Mouse (Mus musculus) embryo, embryonic 11.5 days (tissue): Measurements from ENCODE around the gene Laptm4a.

Experiments used
- DNase-seq: peaks from one replicate; pipeline ENCODE4 v3.0.0-alpha.2; 2012; ENCODE audit warnings: low read depth, low spot score

Laptm4a gene

DNA sequence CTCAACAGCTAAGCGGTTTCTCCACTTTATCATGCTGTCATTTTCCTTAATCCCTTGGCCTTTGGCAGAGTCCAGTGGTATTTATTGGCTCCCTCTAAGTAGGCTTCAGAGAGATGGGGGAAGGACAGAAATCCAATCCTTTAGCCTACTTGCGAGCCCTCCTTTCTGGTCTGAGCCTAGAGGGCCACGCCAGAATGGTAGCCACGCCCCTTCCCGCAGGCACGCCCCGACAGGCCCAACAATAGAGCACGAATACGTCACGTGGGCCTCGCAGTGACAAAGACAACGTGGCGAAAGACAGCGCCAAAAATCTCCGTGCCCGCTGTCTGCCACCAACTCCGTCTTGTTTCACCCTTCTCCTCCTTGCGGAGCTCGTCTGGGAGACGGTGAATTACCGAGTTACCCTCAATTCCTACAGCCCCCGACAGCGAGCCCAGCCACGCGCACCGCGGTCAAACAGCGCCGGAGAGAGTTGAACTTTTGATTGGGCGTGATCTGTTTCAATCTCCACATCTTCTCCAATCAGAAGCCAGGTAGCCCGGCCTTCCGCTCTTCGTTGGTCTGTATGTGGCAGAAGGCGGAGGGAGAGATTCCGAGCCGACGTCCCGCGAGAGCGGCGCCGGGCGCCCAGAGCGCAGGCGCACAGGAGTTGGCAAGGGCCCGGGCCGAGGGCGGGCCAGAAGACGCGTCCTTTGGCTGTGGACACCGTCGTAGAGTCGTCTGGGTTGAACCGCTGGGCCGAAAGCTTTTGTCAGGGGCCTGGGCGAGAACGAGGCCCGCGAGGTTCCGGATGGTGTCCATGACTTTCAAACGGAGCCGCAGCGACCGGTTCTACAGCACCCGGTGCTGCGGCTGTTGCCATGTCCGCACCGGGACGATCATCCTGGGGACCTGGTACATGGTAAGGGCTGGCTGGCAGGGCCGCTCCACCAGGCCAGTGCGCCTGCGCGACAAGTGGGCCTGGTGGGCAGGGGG is at the start of gene Laptm4a:
TSS of gene Laptm4a (plus strand) at position 271 of the 975 bp plus-strand sequence.
- peak; percentile 97 for DNase-seq

DNA sequence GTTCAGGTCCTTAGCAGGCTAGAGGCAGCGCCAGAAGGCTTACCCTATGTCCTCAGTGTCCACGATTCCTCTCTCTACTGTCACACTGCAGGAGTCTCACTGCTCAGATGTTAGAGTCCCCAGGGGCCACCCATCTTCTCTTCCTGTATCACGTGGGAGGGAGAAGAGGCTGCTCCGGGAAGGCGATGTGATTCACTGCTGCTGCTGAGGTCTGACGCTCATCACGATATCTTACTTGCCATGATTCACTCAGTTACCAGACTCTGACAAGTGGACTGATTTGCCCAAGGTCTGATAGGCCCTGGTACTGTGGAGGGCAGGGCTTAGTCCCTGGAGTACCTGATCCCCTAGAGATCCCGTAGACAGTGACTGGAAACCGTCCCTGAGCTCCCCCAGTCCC is 45.9 kb upstream of the Laptm4a start:
- DNase-seq: no peak

DNA sequence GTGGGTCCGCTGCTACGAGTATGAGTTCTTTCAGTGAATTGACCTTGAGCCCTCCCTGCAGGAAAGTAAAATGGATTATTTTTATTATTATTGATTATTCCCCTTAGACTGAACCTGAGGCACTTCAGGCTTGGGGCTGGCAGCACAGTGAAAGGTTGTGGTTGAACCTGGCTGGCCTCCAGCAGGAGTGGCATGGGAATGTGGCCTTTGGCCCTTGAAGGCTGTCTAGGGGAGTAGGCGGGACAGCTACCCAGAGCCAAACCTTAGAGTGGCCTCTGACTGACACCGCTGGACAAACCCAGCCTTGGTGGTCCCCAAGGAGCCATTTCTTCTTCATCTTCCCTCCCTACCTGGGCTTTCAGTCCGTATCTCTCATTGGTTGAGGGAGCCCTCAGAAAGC is 44.6 kb upstream of the Laptm4a start:
- no peak for DNase-seq

DNA sequence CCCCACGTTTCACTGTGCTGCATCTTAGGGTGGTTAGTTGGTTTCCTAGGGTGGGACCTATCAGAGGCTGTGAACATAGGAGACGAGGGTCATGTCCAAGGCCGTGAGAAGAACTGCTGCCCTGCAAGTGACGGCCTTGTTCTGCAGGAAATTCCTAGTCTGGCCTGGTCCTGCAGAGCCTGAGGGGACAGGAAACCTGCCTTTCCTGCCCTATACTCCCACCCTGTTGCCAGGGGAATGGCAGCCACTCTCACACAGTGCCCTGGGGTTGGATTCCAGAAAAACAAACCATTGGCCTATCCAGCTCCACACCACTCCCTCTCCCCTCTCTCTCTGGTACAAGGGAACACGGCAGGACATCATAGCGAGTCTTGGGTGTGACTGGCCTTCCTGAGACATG is 44.1 kb upstream of the Laptm4a start:
- no peak for DNase-seq

DNA sequence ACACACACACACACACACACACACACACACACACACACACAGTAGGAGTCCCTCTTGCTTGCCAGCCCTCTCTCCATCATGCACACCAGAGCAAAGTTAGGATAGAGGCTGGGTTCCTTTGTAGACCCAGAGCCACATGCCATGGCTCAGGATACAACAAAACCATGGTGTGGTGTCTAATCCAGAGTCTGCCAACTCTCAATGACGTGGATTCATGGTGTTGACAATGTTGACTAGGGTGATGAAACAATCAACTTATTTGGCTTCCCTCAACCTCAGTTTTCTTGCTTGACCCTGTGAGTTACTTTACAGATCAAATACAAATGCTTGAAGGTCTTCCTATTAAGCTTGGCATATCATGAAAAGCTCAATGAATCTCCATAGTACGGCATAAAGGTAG is 42.7 kb upstream of the Laptm4a start:
- DNase-seq: no peak

DNA sequence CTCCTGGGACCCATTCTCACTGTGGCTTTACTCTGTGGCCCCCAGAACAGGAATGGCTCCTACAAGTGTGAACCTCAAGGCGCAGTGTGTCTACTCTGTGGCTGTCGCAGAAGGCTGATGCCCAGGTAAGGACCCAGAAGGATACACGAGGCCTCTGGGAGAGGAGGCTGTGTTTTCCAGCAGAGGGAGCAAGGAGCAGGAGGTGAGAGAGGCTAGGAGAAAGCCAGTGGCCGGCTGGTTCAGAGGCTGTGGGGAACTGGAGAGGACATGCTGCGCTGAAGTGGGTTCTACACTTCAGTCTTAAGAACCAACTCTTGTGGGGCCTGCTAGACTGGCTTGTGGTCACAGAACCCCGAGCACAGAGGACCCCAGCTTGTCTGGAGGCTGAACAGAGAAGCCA is 42.1 kb upstream of the Laptm4a start:
- no peak for DNase-seq

DNA sequence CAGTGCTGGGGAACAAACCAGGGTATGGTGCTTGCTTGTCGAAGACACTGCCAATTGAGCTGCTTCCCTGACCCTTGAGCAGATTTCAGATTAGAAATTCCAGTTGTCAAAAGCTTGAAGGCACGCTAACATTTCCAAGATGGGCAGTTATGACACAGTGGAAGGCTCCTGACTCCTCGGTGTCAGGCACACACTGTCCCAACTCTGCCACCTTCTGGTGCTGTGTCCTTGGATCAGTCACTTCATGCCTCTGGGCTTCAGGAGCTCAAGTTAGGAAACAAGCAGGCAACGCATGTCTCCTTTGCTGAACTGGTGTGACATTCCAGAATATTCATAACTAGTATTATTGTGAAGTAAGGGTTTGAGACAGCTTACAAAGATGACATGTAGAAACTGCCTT is 39.7 kb upstream of the Laptm4a start:
- DNase-seq: no peak

DNA sequence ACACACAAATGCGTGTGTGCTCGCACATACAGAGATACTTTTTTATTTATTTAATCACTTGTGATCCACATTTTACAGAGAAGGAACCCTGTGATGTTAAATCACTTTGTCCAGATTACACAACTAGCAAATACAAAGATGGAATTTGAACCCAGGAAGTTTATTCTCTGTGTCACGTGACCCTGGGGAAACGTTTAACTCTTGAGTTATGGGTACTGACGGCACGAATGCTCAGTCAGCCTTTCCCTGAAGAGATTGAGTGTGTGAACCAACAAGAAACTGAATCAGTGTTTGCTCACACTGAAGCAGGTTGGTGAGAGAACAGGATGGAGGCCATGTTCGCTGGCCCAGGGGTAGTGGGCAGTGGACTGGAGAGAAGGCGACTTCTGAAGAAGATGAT is 39.1 kb upstream of the Laptm4a start:
- no peak for DNase-seq

DNA sequence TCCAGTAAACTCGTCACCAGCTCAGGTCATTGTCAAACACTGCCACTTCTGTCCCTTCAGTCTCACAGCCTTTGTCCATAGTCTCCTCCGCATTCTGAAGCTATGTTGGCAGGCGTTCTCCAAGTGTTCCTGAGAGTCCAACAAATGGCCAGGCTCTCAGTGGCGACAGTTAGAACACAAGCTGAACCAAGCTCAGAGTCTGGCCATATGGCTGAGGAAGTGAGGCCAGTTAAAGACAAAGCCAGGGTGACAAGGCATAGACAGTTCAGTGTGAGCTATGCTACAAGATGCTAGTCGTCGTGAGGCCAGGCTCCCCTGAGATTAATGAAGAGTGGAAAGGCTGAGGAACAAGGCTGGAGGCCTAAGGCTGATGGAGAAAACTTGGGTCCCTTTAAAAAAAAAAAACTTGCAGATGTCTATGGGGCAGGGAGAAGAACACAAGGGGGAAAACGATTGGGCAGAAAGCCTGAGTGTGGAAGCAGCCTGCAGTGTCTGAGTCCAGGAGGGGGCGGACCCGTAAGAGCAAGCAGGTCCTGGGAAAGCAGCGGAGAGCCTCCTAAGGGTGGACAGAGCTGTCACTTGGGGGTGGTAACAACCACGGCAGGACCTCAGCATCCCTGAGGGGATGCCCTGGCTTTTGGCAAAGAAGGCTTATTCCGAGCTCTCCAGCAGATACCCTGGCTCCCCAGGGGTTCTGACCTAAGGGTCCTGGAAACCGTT is 36.9 kb upstream of the Laptm4a start:
- DNase-seq: no peak

DNA sequence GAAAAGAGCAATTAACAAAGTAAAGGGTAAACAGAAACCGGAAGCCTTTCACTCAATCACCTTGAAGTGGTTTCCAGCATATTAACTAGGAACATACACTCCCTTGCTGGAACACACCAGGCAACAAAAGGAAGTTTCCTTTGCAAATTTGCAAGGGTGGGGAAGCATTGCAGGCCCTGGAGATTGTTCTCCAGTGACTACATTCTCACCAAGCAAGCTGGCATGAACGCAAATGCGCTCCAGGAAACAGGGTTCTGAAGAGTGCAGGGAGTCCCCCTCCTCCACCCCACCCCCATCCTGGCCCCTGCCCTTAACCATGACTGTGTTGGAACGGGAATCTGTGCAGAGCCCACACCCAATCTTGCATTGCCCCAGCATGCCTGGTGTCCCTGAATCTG is 36.3 kb upstream of the Laptm4a start:
- DNase-seq: no peak

DNA sequence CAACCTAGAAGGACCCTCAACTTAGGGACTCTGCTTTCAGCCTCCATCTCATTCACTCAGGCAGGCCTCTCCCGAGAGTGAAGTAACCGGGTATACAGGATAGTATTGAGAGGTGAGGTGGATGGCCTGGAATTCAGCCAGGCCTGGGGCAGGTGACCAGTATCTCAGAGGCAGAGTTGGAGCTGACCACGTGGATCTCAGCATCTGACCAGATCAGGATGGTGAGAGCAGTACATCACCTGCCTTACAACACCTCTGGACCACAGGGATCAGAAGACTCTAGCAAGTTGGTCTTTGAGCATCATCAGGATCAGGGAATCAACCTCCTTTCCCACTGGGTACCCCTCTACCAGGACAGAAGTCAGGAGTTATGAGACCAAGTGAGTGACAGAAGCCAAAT is 35.5 kb upstream of the Laptm4a start:
- DNase-seq: no peak

DNA sequence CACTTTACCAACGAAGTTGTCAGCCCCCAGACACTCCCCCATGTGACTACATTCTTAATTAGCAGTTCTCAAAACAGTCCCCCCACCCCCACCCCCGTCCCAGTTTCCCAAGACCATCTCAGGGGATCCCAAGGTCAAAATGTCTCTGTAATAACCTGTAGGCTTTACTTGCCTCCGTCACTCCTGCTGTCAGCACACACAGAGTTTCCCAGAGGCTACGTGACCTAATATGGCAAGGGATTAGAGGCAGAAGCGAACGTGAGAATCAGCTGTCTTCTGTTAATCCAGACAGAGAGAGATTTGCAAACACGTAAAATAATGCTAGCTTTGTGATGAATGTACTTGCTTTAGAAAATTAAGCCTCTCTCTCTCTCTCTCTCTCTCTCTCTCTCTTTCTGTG is 33.0 kb upstream of the Laptm4a start:
- no peak for DNase-seq

DNA sequence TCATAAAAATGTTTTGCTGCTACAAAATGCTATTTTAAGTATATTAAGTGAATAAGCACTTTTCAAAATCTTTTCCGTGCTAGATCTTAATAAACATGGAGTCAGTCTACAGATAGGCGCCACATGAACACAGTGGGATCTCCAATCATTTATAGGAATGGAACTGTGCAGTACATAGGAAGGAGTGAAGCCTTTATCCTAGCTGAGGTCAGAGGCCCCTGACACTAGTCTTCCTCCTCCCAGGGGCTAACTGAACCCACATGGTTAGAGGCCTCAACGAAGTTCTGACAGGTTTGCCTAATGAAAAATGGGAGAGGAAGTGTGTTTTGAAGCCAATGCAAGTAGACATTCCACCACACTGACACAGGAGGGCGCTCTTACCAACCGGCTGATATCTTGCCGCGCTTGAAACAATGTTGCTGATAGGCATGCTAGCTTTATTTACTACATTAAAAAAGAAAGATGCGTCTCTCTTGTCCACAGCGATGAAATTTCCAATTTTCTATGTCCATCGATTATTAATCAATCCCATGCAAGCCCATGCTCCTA is 32.3 kb upstream of the Laptm4a start:
- peak; percentile 55 for DNase-seq

DNA sequence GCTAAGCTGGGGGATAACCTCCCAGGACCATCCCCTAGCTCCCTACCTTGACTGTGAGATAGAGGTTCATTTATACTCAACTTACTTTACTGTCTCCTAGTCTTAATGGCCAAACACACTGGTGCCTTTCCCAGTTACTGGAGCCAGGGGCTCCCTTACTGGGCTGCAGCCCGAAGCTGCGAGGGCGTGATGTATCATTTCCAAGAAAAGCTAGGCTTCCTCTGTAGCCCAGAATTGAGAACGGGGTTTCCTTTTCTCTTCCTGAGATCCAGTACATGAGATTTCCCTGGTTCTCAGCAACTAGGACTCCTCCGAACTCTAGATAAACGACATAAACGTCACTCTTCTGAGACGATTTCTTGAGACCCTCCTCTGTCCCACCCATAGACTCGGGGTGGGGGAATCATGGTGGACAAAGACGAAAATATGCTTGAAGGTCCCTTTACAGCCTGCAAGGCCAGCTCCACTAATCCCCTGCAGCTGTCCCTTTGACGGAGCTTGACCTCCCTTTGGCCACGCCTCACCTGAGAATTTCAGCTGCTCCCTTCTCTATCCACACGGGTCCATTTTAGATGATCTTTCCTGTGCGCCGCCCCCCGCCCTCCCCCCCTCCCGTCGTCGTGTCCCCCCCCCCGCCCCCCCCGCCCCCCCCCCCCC is 28.5 kb upstream of the Laptm4a start:
- DNase-seq: no peak

DNA sequence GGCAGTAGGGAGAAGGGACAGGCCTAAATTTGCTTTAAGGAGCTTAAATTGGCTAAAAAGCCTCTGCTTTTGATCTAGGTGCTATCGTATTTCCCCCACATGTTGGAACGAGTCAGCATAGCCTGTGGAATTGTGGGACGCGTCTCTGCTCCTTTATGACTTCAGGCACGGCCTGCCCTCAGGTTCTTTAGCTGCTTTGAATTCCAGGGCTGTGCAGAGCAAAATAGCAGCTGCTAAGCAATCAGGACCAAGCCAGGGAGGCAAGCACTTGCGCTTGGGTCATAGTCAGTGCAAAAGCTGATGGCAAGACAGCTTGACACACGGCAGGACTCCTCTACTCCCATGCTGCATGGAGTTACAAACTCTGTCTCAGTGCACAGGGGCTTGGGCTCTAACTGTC is 24.3 kb upstream of the Laptm4a start:
- DNase-seq: no peak

DNA sequence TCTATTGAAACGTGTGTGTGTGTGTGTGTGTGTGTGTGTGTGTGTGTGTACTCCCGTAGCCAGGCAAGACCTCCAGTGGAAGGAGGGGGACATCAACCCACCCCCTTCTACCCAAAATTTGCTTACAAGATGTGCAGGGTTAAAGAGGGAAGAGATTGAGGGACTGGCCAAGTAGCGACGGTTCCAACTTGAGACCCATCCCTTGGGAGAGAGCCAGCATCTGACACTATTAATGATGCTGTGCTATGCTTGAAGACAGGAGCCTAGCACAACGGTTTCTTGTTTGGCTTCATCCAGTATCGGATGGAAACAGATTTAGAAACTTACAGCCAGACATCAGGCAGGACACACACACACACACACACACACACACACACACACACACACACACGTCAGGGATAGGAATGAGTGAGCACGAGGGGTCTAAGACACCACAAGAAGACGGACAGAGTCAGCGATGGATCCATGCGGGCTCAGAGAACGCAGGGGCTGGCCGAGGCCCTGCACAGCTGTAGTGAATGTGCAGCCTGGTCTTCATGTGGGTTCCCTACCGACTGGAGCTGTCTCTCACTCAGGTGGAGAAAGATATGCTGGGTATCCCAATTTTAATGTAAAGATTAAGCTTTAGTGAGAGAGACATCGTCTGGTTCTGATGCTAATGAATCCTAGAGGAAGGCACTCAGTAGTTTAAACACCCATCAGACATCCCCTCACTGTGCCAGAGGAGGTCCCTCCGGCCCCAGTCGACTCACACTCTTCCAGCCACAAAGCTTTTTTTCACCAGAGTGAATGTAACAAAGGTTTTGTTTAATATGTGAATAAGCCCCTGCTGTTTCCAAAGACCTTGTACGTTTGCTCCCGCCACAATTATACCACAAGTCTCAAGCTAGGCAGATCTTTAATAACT is 22.3 kb upstream of the Laptm4a start:
- DNase-seq: no peak

DNA sequence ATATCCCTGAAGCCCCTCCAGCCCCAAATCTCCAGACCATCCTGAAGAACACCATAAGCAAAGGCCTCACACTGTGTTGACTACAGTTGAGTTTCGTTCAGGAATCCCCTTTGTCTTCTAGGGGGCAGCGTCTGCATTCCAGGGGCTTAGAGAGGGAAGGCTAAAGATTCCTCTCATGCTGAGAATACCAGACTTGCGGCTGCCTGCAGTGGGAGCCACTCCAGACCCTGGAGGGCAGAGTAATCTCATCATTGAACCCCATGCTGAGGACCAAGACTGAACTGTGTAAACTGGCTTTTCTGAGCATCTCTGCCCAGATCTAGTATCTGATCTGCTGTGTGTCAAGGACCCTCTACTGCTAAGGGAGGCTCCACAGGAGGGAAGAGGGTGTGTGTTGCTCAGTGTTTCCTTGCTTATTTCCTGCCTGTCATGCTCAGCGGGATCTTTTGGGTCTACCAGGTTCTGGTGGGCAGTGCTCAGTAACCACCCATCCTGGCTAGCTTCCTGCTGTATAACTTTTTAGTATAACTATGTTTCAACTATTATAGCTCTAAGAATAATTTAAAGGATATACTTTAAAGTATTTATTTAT is 21.3 kb upstream of the Laptm4a start:
- DNase-seq: no peak

DNA sequence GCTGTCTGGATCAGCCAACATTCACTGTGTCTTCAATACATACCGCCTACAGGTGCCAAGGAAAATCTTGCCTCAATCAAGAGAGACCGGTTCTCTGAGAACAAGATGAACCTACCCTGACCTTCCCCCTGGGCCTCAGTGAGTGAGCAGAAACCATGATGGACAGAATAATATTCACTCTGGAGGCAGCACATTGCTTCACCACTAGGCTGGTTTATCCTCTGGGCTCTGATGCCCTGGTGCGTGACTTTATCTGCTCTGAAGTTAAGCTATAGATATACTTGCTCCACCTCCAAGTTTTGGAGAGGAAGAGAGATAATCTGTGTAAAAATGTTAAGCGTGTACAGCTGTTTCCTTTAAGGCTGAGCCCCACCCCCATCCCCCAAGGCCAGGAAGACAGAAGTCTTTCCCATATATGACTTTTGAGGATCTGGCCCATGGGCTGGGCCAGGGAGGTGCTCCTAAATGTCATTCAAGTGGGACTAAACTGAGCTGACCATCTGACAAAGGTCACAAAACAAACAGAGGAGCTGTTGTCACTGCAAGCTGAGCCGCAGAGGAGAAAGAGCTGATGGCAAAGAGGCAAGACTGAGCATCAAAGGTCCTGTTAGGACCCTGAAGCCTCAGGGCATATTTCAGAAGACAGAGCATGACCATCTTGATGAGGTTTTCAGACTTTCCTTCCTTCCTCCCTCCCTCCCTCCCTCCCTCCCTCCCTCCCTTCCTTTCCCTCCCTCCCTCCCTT is 20.4 kb upstream of the Laptm4a start:
- DNase-seq: no peak

DNA sequence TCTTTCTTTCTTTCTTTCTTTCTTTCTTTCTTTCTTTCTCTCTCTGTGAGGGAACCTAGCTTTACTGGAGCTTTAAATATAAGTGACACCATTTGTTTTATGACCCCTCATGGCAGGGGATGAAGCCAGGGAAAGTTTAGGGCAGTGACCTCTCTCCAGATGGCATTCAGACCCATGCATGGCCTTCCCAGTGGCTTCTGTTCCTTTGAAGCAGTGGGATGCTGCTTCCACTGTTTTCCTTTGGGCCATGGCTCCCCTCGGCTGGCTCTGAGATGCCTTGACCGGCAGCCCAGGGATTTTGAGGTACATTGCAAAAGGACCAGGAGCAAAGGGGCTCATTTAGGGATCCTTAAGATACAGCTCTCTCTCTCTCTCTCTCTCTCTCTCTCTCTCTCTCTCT is 19.5 kb upstream of the Laptm4a start:
- DNase-seq: no peak

DNA sequence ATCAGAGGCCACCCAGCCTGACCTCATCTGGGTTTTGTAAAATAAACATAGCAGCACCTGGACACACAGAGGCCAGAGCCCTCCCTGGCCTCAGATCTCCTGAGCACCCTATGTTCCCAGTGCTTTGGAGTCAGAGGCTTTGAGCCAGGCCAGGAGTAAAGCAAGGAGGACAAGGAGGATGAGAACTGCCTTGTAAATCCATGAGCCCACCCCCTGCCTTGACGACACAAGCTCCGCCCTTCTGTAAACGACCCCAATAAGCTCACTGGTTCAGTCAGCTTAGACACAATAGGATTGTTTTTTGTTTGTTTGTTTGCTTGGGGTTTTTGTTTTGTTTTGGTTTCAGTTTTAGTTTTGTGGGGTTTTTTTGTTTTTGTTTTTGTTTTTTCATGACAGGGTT is 19.0 kb upstream of the Laptm4a start:
- no peak for DNase-seq
